Mouse (Mus musculus) frontal cortex, postnatal 14 days (tissue): Measurements from ENCODE around the gene Arhgef19.

ENCODE experiments used
- DNase-seq, 2 experiments: peaks; one replicate each; pipeline ENCODE4 v3.0.0; 2022; ENCODE audit warnings: low spot score in 2 of 2

Gene Arhgef19

GRCm38 (mm10) chr4:141284486-141284885 is 45.2 kb downstream of the Arhgef19 start:
- no peak for DNase-seq

- no peak for DNase-seq
Observed at GRCm38 (mm10) chr4:141285128-141285527, 45.8 kb downstream of the Arhgef19 start.

- no peak for DNase-seq
Observed at GRCm38 (mm10) chr4:141286860-141287517, 47.7 kb downstream of the Arhgef19 start.

GRCm38 (mm10) chr4:141287518-141288004 is 48.3 kb downstream of the Arhgef19 start:
- no peak for DNase-seq

GRCm38 (mm10) chr4:141288152-141288551 is 48.9 kb downstream of the Arhgef19 start:
- DNase-seq: no peak

- DNase-seq: no peak
Observed at GRCm38 (mm10) chr4:141291571-141292375, 52.5 kb downstream of the Arhgef19 start.

- DNase-seq: no peak
Observed at GRCm38 (mm10) chr4:141295774-141296186, 56.5 kb downstream of the Arhgef19 start.

GRCm38 (mm10) chr4:141297934-141298333 is 58.6 kb downstream of the Arhgef19 start:
- DNase-seq: no peak

- no peak for DNase-seq
Observed at GRCm38 (mm10) chr4:141299356-141299755, 60.1 kb downstream of the Arhgef19 start.

- DNase-seq: no peak
Observed at GRCm38 (mm10) chr4:141300196-141300595, 60.9 kb downstream of the Arhgef19 start.

GRCm38 (mm10) chr4:141301116-141301553 is 61.8 kb downstream of the Arhgef19 start, which contains the start of gene Epha2:
TSS of gene Epha2 (plus strand) at chr4:141301240.
- peak; percentile 57 to 76 for DNase-seq

GRCm38 (mm10) chr4:141301591-141302427 is 62.5 kb downstream of the Arhgef19 start:
- DNase-seq: no peak

- DNase-seq: no peak
Observed at GRCm38 (mm10) chr4:141302428-141303401, 63.4 kb downstream of the Arhgef19 start.

- DNase-seq: no peak
Observed at GRCm38 (mm10) chr4:141303402-141304222, 64.3 kb downstream of the Arhgef19 start.

- no peak for DNase-seq
Observed at GRCm38 (mm10) chr4:141304223-141304611, 64.9 kb downstream of the Arhgef19 start.

- no peak for DNase-seq
Observed at GRCm38 (mm10) chr4:141306057-141306456, 66.8 kb downstream of the Arhgef19 start.
